In genomic region chr4:150049564-150050226, GRCm38 (mm10) we compare ENCODE assay signal across 9 mouse cellular contexts. TPM values are rescaled to one million over a fixed set of nuclear protein-coding genes. Genes with fewer than 3 reads are reported as not detected.
DNase-seq lines count a peak whose midpoint lies in the region; ATAC-seq and TF ChIP-seq lines count a peak whose summit lies in the region.
"Had no signal": no experiment of that assay in that cellular context is flagged by ENCODE, and none has a peak within 500 bp of the region (broad histone marks: within the 10 kb centered on the region; RNA-seq: fewer than 3 reads in every experiment).

No protein-coding gene starts in this region.

- H3K36me3 ChIP-seq in kidney, embryonic 14.5 days (ENCODE audit: control insufficient read depth, insufficient read depth, low read length): no peaks in the 10 kb centered on the region
- peaks cover 44% of the 10 kb centered on the region for H3K36me3 ChIP-seq in G1E (replicated peaks)
- no peaks in the 10 kb centered on the region for H3K36me3 ChIP-seq in intestine, embryonic 16.5 days (ENCODE audit: control insufficient read depth, insufficient read depth, low read length)

- no peaks in the 10 kb centered on the region for H3K9me3 ChIP-seq in kidney, embryonic 14.5 days (ENCODE audit: control insufficient read depth, low read length)
- no peaks in the 10 kb centered on the region for H3K9me3 ChIP-seq in G1E (replicated peaks)
- H3K9me3 ChIP-seq in intestine, embryonic 16.5 days (ENCODE audit: control insufficient read depth, low read length): no peaks in the 10 kb centered on the region

- no peak overlapping the region for H3K9ac ChIP-seq in kidney, embryonic 14.5 days (ENCODE audit: low read depth, low read length)
- no peak overlapping the region for H3K9ac ChIP-seq in intestine, embryonic 16.5 days (ENCODE audit: low read depth, low read length)

- peaks cover 19% of the 10 kb centered on the region for H3K27me3 ChIP-seq in kidney, embryonic 14.5 days (ENCODE audit: control insufficient read depth, insufficient read depth, low read length)
- H3K27me3 ChIP-seq in G1E (ENCODE audit: insufficient read depth, low read length): peaks cover 28% of the 10 kb centered on the region
- peaks cover 3% of the 10 kb centered on the region for H3K27me3 ChIP-seq in intestine, embryonic 16.5 days (replicated peaks; ENCODE audit: control insufficient read depth, insufficient read depth, low read length)

- peak overlapping the region; percentile 88; the same call in 1 of the 2 replicates for H3K4me2 ChIP-seq in kidney, embryonic 14.5 days (replicated peaks; ENCODE audit: low read depth, low read length)
- peak overlapping the region; percentile 87 for H3K4me2 ChIP-seq in intestine, embryonic 16.5 days (ENCODE audit: low read depth, low read length)

- no peak overlapping the region for H3K4me3 ChIP-seq in kidney, embryonic 14.5 days (ENCODE audit: low read length)
- H3K4me3 ChIP-seq in G1E (ENCODE audit: low read depth, low read length): peak overlapping the region; percentile 76
- H3K4me3 ChIP-seq in intestine, embryonic 16.5 days (ENCODE audit: low read length): peak overlapping the region; percentile 56; the same call in 1 of the 2 replicates

- no peak for ATAC-seq in kidney, embryonic 14.5 days (ENCODE audit: low FRiP score, low TSS enrichment)
- 0 out of 2 replicates have a peak, but pooled peaks have one; percentile 11 for ATAC-seq in G1E (ENCODE audit: extremely low read depth, insufficient number of reproducible peaks, low FRiP score, poor library complexity, severe bottlenecking)
- no peak for ATAC-seq in intestine, embryonic 16.5 days
- no peak for ATAC-seq in megakaryocyte-erythroid progenitor cell, adult 5-6 weeks (replicated peaks; ENCODE audit: low FRiP score, low TSS enrichment, poor library complexity, severe bottlenecking)

- peaks cover 3% of the 10 kb centered on the region; the same call in 1 of the 2 replicates for H3K4me1 ChIP-seq in kidney, embryonic 14.5 days (ENCODE audit: control insufficient read depth, insufficient read depth, low read length)
- peaks cover 45% of the 10 kb centered on the region for H3K4me1 ChIP-seq in G1E (ENCODE audit: insufficient read depth, low read depth, low read length)
- peaks cover 11% of the 10 kb centered on the region for H3K4me1 ChIP-seq in intestine, embryonic 16.5 days (ENCODE audit: control insufficient read depth, insufficient read depth, low read length)

- no peak for TF ChIP-seq CTCF in G1E (IDR thresholded peaks at IDR 0.05; ENCODE audit: low read depth, low read length)

- H3K27ac ChIP-seq in kidney, embryonic 14.5 days (ENCODE audit: low read depth, low read length): no peak overlapping the region
- no peak overlapping the region for H3K27ac ChIP-seq in intestine, embryonic 16.5 days (ENCODE audit: low read length)

- 17% methylated on average over 13 of the region's 13 CpGs for WGBS in kidney, embryonic 14.5 days
- WGBS in intestine, embryonic 16.5 days: 27% methylated on average over 13 of the region's 13 CpGs

- DNase-seq in kidney, adult 18-20 months: no peak
- peak; percentile 52 for DNase-seq in 416B (ENCODE audit: low read depth)
- peak; percentile 33 for DNase-seq in G1E (ENCODE audit: low spot score)
- no peak for DNase-seq in adrenal gland, postnatal 36 days
- no peak for DNase-seq in layer of hippocampus, adult 9-11 months
- DNase-seq: thymus, postnatal 14 days had no signal

RNA-seq across cellular contexts. Expression of gene Gpr157, which starts 37.5 kb away (rescaled TPM):
- polyA plus RNA-seq in kidney, embryonic 14.5 days (2014; fragmentation: Nextera tagmentation; extraction: Ambion mirVana): 0.20 and 0.24 TPM in 2 replicates
- total RNA-seq in G1E (2014; fragmentation: Nextera tagmentation): not detected in 2 replicates
- total RNA-seq in G1E (2017): 0.06 and 0.11 TPM in 2 replicates
- polyA plus RNA-seq in G1E (2012): 0.01 TPM in 2 replicates
- 1.6 and 1.8 TPM in 2 replicates for polyA plus RNA-seq in intestine, embryonic 16.5 days (2015; fragmentation: Nextera tagmentation; extraction: Ambion mirVana)
- 0.33 and 1.0 TPM in 2 replicates for total RNA-seq in megakaryocyte-erythroid progenitor cell, adult 5-6 weeks (2014; fragmentation: Nextera tagmentation)
- 0.33 and 0.99 TPM in 2 replicates for total RNA-seq in megakaryocyte-erythroid progenitor cell, adult 5-6 weeks (2017)
- total RNA-seq in adrenal gland, postnatal 36 days (2021): 1 to 10 TPM in 1 of 2 experiments, under 1 TPM in 1; 0.99 to 1.9 TPM

RNA-seq across cellular contexts. Expression of gene H6pd, which starts 40.9 kb away (rescaled TPM):
- 6.8 and 10.7 TPM in 2 replicates for polyA plus RNA-seq in kidney, embryonic 14.5 days (2014; fragmentation: Nextera tagmentation; extraction: Ambion mirVana)
- total RNA-seq in G1E (2014; fragmentation: Nextera tagmentation) (5.3 and 7.1 TPM in 2 replicates), G1E (2017) (6.4 and 7.0 TPM in 2 replicates)
- 6.4 and 8.3 TPM in 2 replicates for polyA plus RNA-seq in G1E (2012)
- 31.6 and 41.6 TPM in 2 replicates for polyA plus RNA-seq in intestine, embryonic 16.5 days (2015; fragmentation: Nextera tagmentation; extraction: Ambion mirVana)
- total RNA-seq in megakaryocyte-erythroid progenitor cell, adult 5-6 weeks (2014; fragmentation: Nextera tagmentation): 12.9 and 16.8 TPM in 2 replicates
- 9.8 and 11.9 TPM in 2 replicates for total RNA-seq in megakaryocyte-erythroid progenitor cell, adult 5-6 weeks (2017)
- 100 to 1,000 TPM; 152 to 160 TPM for total RNA-seq in adrenal gland, postnatal 36 days (2021)

Comparison
In these comparisons a context has a peak if more than half of its experiments do, and no peak if none do; other contexts are left out.
1. DNase-seq: peak in 416B (single experiment) and G1E (single experiment); none in kidney, adult 18-20 months (single experiment), adrenal gland, postnatal 36 days (0 of 2) and layer of hippocampus, adult 9-11 months (single experiment).
2. RNA of gene H6pd, which starts 40.9 kb away (total RNA-seq): 152 to 160 TPM in adrenal gland, postnatal 36 days; 9.8 to 16.8 TPM in megakaryocyte-erythroid progenitor cell, adult 5-6 weeks and 5.3 to 7.1 TPM in G1E; every median in the first group is over 4 times any median in the second.